Mouse (Mus musculus) cerebellum, adult 9-10 months (tissue): ENCODE results near the gene Serpinb3a.
"Not testable (repeated sequence)": the region's sequence is repeated elsewhere in the genome, so short reads cannot be mapped to it uniquely, and the experiment has no call there.

Source experiments
- DNase-seq: peaks from one replicate; pipeline ENCODE4 v3.0.0; 2022

Gene Serpinb3a

DNA sequence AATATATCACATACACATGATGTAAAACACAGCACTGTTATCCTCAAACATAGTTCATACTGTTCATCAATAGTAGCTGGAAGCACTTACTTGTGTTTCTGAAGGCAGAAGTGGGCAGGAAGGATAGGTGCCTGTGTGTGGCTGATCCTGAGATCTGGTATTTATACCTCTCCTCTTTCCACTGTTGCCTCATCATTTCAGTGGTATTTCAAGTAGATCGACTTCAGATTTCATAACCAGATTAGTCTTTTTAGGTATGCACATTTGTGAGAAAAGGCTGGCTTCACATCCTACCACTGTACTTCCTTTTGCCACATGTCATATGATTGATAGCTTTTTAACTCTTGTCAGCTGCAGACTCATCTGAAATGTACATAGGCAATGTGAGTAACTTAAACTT is at the start of gene Serpinb3a:
TSS of gene Serpinb3a (minus strand) at position 101 of the 400 bp plus-strand sequence.
- DNase-seq, result no peak

DNA sequence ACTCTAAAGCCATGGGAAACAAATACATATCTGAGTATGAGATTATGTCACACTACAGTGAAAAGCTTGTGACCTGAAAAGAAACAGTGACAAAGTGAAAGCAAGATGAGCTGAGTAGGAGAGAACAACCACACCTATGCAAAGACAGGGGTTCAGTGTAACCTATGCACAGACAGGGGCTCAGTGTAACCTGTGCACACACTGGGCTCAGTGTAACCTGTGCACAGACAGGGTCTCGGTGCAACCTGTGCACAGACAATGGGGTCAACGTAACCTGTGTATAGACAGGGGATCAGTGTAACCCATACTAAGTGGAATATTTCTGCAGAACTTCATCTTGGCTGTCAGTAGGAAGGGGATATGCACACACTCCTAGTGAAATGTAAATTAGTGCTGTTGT is 46.3 kb upstream of the Serpinb3a start:
- no peak for DNase-seq

DNA sequence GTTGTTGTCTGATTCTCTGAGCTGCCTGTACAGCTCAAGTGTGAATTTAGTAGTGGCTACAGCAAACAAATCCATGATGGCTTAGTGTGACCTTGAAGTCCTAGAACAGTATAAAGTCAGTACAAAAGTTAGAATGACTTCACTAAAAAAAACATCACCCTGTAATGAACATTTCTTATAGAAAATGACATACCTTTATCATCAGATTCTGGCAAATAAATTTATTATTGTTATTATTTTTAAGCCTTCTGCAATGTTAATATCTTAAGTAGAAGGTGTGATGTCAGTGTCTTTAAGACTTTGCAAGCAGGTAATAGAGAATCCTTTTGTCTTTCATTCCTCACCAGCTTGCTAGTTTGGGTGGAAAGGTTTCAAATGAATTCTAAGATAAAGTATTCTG is 31.3 kb upstream of the Serpinb3a start, which contains the start of gene Serpinb3d:
TSS of gene Serpinb3d (minus strand) at position 101 of the 400 bp plus-strand sequence.
- DNase-seq, result no peak

DNA sequence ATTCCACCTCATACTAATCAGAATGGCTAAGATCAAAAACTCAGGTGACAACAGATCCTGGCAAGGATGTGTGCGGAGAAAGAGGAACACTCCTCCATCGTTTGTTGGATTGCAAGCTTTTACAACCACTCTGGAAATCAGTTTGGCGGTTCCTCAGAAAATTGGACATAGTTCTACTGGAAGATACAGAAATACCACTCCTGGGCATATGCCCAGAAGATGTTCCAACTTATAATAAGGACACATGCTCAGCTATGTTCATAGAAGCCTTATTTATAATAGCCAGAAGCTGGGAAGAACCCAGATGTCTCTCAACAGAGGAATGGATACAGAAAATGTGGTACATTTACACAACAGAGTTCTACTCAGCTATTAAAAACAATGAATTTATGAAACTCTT is 17.9 kb downstream of the Serpinb3a start:
- DNase-seq, result not testable (repeated sequence)

DNA sequence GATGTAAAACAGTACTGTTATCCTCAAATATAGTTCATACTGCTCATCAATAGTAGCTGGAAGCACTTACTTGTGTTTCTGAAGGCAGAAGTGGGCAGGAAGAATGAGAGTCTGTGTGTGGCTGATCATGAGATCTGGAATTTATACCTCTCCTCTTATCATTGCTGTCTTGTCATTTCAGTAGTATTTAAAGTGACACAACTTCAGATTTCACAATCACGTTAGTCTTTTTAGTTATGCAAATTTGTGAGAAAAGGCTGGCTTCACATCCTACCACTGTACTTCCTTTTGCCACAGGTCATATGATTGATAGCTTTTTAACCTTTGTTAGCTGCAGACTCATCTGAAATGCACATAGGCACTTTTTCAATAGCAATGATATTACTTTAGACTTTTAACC is 26.2 kb downstream of the Serpinb3a start:
- DNase-seq, result no peak

DNA sequence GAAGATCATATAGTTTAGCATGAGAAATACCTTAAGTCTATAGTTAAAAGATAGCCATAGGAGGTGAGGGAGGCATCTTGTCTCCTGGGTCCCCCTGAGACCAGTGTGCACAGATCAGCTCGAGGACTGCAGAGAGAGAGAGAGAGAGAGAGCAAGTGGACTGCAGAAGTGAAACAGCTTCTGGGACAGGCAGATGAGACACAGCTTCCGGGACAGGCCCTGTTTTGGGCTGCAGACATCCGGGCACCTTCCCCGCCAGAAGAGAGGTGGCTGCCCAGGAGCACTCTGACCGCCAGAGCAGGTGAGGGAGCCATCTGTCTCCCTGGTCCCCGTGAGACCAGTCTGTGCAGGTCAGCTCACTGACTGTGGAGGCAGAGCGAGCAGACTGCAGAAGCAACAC is 36.9 kb downstream of the Serpinb3a start:
- DNase-seq, result no peak

DNA sequence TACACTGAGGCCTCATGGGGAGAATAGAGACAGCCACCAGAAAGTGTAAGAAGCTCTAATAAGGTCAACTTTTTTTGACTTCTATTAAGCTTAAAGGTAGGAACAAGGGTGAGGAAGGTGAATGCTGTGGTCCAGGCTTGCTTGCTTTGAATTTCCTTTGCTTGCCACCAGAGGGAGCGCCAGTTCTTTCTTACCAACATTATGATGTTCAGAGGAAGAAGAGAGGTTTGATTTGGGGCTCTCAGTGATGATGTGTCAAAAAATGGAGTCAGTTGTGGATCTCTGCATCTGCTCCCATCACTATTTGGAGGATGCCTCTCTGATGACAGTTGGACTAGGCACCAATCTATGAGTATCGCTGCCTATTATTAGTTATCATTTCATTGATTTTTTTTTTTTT is 37.6 kb downstream of the Serpinb3a start:
- no peak for DNase-seq

DNA sequence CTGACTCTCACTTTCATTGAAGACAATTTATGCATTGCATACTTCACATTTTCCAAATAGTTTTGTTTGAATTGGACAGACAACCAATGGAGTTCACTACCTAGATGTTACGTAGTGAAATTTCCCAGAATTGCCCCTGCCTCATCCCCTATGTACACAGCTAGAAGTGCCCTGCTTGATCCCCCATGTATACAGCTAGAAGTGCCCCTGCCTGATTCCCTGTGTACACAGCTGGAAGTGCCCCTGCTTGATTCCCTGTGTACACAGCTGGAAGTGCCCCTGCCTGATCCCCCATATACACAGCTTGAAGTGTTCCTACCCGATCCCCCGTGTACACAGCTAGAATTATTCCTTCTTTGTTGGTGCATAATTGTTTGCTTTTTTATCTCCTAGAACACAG is 45.8 kb downstream of the Serpinb3a start:
- DNase-seq, result no peak

DNA sequence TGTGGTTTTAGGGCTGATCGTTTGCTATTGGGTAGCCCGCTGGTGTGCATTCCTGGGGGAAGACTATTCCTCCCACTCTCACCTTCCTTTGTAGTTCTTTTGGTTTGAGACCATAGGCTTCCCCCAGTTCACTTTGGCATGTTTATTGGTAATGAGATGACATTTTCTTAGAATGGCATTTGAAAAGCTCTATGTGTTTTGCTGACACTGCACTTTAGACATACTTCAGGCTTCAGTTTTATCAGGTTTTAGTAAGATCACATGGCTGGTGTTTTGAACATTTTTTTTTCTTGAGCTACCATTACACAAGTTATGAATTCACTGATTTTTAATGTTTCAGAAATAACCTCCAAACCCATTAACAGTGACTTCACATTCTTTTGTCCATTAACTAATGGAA is 50.3 kb downstream of the Serpinb3a start:
- no peak for DNase-seq

DNA sequence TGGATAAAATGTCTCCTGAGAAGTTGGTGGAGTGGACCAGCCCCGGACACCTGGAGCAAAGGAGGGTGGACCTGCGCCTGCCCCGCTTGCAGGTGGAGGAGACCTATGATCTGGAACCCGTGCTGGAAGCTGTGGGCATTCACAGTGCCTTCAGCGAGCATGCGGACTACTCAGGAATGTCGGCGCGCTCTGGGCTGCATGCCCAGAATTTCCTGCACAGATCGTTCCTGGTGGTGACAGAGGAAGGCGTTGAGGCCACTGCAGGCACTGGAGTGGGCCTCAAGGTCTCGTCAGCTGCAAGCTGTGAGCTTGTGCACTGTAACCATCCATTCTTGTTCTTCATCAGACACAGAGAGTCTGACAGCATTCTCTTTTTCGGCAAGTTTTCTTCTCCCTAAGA is 51.7 kb downstream of the Serpinb3a start:
- no peak for DNase-seq
